Mouse (Mus musculus): ENCODE measurements around the gene Tmem132d.

DNA sequence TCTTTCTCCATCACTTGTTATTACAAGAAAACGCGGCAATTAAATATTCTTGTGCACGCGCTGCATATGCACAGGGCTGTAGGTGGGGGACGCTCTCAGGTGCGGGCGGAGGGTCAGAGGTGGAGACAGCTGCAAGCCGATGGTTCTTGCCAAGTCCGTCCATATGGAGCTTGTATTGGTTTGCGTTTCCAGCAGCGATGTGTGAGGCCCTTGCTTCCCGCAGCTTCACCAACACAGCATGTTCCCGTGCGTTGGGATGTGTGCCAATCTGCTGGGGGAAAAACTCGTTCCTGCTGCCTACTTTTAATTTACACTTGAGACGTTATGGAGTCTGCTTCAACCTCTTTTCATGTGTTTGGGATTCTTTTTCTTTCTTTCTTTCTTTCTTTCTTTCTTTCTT lies 691.5 kb downstream of the Tmem132d start:
- TF ChIP-seq CTCF (IDR thresholded peaks at IDR 0.05; ENCODE audit: low read depth) (no peak), EP300 (IDR thresholded peaks at IDR 0.05; ENCODE audit: low read depth) (no peak)
